Mouse (Mus musculus) lung, embryonic 16.5 days (tissue): ENCODE results near the gene Tbc1d22a. TPM values are rescaled to one million over a fixed set of nuclear protein-coding genes. Genes with fewer than 3 reads are reported as not detected.
A peak's percentile ranks its signal among the peaks of the same experiment; 100 is the strongest.

ENCODE experiments used
- ATAC-seq: fragments of 200-750 bp; cut with Nextera tagmentation; 2 replicates; pipeline ENCODE4 v1.8.0; 2017; ENCODE audit warnings: low read depth, mild to moderate bottlenecking, moderate library complexity
- H3K27ac ChIP-seq: fragments of 300-500 bp; sonication (generic); 2 replicates; pipeline ENCODE4 v1.5.1; 2014; ENCODE audit warnings: mild to moderate bottlenecking, control low read depth, low read length
- H3K27me3 ChIP-seq: fragments of 300-500 bp; sonication (generic); 2 replicates; pipeline ENCODE4 v1.6.1; 2014; ENCODE audit warnings: low read depth, low read length, mixed read lengths; ENCODE audit not compliant: control insufficient read depth, insufficient read depth
- H3K36me3 ChIP-seq: fragments of 300-500 bp; sonication (generic); 2 replicates; pipeline ENCODE4 v1.6.1; 2014; ENCODE audit warnings: low read length; ENCODE audit not compliant: control insufficient read depth, insufficient read depth
- H3K4me1 ChIP-seq: fragments of 300-500 bp; sonication (generic); replicated peaks from 2 replicates; pipeline ENCODE4 v1.6.1; 2014; ENCODE audit warnings: low read length, mixed read lengths; ENCODE audit not compliant: control insufficient read depth, insufficient read depth
- H3K4me2 ChIP-seq: fragments of 300-500 bp; sonication (generic); 2 replicates; pipeline ENCODE4 v1.6.1; 2014; ENCODE audit warnings: low read depth, low read length, control low read depth
- H3K4me3 ChIP-seq: fragments of 300-500 bp; sonication (generic); 2 replicates; pipeline ENCODE4 v1.5.1; 2014; ENCODE audit warnings: mild to moderate bottlenecking, low read length, control low read depth
- H3K9ac ChIP-seq: fragments of 300-500 bp; sonication (generic); 2 replicates; pipeline ENCODE4 v1.6.1; 2014; ENCODE audit warnings: low read length, control low read depth
- H3K9me3 ChIP-seq: fragments of 300-500 bp; sonication (generic); 2 replicates; pipeline ENCODE4 v1.6.1; 2016; ENCODE audit warnings: low read length; ENCODE audit not compliant: control insufficient read depth
- WGBS: fragments of 180-500 bp; shearing (Covaris S2); extraction: QIAGEN DNeasy Blood & Tissue Kit; methylation state at CpG from one replicate; pipeline ENCODE4 v1.1.7; 2014; 5-methylcytosine and 5-hydroxymethylcytosine counted together
- polyA plus RNA-seq: library from polyadenylated mRNA; unstranded; fragments of >200 nt; fragmentation: Nextera tagmentation; extraction: Ambion mirVana; gene quantifications from 2 replicates; pipeline ENCODE4 v1.2.1, GENCODE M21; 2015

Tbc1d22a gene
- polyA plus RNA-seq, 1 experiment from 2014 or later: 13.6 TPM

- H3K9me3 ChIP-seq: no peaks in the 10 kb centered on the region
- no peaks in the 10 kb centered on the region for H3K27me3 ChIP-seq
- 82% methylated on average over 22 of the region's 22 CpGs for WGBS
- no peaks in the 10 kb centered on the region for H3K4me1 ChIP-seq
- H3K36me3 ChIP-seq: peaks cover 6% of the 10 kb centered on the region; the same call in 1 of the 2 replicates
- no peak overlapping the region for H3K27ac ChIP-seq
- H3K4me2 ChIP-seq: no peak overlapping the region
- no peak overlapping the region for H3K4me3 ChIP-seq
- no peak; the same call in 1 of the 2 replicates for ATAC-seq
- no peak overlapping the region for H3K9ac ChIP-seq
These were observed 20.5 kb downstream of the Tbc1d22a start for GRCm38 (mm10) chr15:86234517-86235441.

DNA sequence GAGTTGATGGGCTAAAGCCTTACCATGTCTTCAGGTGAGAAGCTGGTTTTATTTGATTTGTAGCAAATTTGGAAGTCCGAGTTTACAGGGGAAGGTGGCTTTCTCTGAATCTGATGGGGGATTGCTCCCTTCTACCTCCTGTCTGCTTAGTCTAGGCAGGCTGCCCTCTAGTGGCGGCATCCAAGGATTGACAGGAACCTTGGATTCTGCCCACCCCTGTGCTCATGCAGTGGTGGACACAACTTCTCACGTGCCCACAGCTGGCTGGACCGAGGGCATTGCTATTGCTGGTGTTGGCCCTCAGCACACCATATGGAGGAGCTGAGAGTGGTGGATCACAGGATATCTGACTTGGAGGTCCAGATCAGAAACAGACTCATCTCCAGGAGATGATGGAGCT, 22.0 kb downstream of the Tbc1d22a start:
- WGBS: 31% methylated on average over 4 of the region's 4 CpGs
- Histone ChIP-seq H3K9me3 (no peaks in the 10 kb centered on the region), H3K4me1 (no peaks in the 10 kb centered on the region), H3K4me2 (no peak overlapping the region), H3K4me3 (no peak overlapping the region), H3K36me3 (peaks cover 6% of the 10 kb centered on the region), H3K27ac (no peak overlapping the region), H3K9ac (no peak overlapping the region), H3K27me3 (no peaks in the 10 kb centered on the region)
- ATAC-seq: no peak

GRCm38 (mm10) chr15:86238076-86238475, 23.8 kb downstream of the Tbc1d22a start:
- Histone ChIP-seq H3K27me3 (no peaks in the 10 kb centered on the region), H3K9me3 (no peaks in the 10 kb centered on the region), H3K4me1 (no peaks in the 10 kb centered on the region), H3K27ac (no peak overlapping the region), H3K36me3 (peaks cover 6% of the 10 kb centered on the region), H3K9ac (no peak overlapping the region), H3K4me2 (no peak overlapping the region), H3K4me3 (no peak overlapping the region)
- ATAC-seq: no peak
- 89% methylated on average over 3 of the region's 3 CpGs for WGBS

DNA sequence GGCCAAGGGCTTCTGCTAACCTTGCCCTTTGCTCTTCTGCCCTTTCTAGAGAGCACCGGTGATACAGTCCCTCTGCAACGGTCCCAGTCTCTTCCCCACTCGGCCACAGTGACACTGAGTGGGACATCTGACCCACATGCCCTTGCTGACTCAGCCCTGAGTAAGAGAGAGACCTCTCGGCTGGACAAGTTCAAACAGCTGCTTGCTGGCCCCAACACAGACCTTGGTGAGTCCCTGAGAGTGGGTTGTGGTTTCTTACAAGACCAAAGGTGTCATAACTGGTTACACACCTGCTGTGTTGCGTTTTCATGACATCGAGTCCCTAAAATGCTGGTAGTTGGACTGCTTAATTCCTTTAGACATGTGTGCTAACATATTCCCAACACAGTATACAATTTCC, 24.8 kb downstream of the Tbc1d22a start:
- no peak overlapping the region for H3K27ac ChIP-seq
- no peaks in the 10 kb centered on the region for H3K27me3 ChIP-seq
- 81% methylated on average over 6 of the region's 6 CpGs for WGBS
- no peak overlapping the region for H3K9ac ChIP-seq
- H3K36me3 ChIP-seq: peaks cover 6% of the 10 kb centered on the region
- no peaks in the 10 kb centered on the region for H3K4me1 ChIP-seq
- no peak overlapping the region for H3K4me3 ChIP-seq
- H3K4me2 ChIP-seq: no peak overlapping the region
- no peaks in the 10 kb centered on the region for H3K9me3 ChIP-seq
- no peak for ATAC-seq

DNA sequence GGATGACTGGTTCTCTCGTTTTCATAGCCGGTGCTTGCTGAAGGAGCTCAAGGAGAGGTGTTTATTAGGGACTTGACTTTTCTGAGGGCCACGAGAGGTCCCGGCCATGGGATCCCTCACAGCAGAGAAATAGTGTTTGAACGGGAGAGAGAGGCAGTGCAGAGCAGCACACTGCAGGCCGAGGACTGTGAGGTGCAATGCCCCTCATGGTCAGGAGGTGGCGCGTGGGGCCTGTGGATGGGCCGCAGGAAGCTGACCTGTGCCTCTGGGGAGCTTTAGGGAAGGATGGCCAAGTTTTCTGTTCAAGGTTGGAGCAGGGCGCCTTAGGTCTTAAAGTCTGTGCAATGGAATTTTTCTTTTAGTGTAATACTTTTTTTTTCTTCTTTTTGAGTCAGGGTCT, 25.5 kb downstream of the Tbc1d22a start:
- Histone ChIP-seq H3K9me3 (no peaks in the 10 kb centered on the region), H3K27me3 (no peaks in the 10 kb centered on the region), H3K4me1 (no peaks in the 10 kb centered on the region), H3K36me3 (peaks cover 6% of the 10 kb centered on the region), H3K4me2 (no peak overlapping the region), H3K27ac (no peak overlapping the region), H3K9ac (no peak overlapping the region), H3K4me3 (no peak overlapping the region)
- 25% methylated on average over 10 of the region's 10 CpGs for WGBS
- peak; percentile 21; the same call in 1 of the 2 replicates for ATAC-seq

GRCm38 (mm10) chr15:86243708-86244107, 29.4 kb downstream of the Tbc1d22a start:
- WGBS: 31% methylated on average over 8 of the region's 8 CpGs
- Histone ChIP-seq H3K27ac (no peak overlapping the region), H3K4me3 (no peak overlapping the region), H3K4me1 (no peaks in the 10 kb centered on the region), H3K36me3 (no peaks in the 10 kb centered on the region; the same call in 1 of the 2 replicates), H3K27me3 (no peaks in the 10 kb centered on the region), H3K4me2 (no peak overlapping the region), H3K9ac (no peak overlapping the region), H3K9me3 (no peaks in the 10 kb centered on the region)
- no peak for ATAC-seq

DNA sequence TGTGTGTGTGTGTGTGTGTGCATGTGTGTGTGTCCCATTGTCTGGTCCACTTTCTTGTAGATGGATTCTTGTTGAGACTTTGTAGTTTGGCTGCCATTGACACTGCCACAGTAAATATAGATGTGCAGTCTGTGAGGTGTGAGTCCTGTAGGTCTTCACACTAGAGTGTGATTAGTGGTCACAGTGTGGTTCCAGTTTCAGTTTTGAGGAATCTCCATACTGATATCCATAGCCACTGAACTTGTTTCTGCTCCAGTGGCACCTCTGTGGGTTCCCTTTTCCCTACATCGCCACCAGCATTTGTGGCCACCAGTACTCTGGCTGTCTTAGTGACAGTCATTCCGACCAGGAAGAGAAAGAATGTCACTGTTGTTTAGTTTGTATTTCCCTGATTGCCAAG, 30.1 kb downstream of the Tbc1d22a start:
- H3K27me3 ChIP-seq: no peaks in the 10 kb centered on the region
- H3K36me3 ChIP-seq: no peaks in the 10 kb centered on the region; the same call in 1 of the 2 replicates
- H3K9ac ChIP-seq: no peak overlapping the region
- no peak for ATAC-seq
- H3K4me1 ChIP-seq: no peaks in the 10 kb centered on the region
- no peak overlapping the region for H3K4me2 ChIP-seq
- no peaks in the 10 kb centered on the region for H3K9me3 ChIP-seq
- no peak overlapping the region for H3K4me3 ChIP-seq
- H3K27ac ChIP-seq: no peak overlapping the region
- 77% methylated on average over 2 of the region's 2 CpGs for WGBS

DNA sequence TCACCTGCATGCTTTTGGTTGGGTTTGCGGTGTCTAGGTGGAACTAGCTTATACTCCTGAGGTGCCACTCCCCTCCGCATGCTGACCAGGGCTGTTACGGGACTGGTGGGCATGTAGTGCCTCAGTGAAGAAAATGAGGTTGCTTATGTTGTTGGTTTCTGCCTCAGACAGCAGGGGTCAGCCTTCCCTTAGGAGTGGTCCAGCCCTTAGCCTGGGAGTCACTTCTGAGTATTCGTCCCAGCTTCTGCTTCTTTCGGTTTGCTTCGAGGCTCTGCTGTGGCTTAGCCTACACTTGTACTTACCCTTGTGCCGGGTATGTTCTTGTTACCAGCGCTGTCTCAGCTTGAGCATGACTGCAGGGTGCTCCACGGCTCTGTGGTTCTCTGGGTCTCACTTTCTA, 36.0 kb downstream of the Tbc1d22a start:
- Histone ChIP-seq H3K27ac (no peak overlapping the region), H3K4me3 (no peak overlapping the region), H3K27me3 (no peaks in the 10 kb centered on the region), H3K4me2 (no peak overlapping the region), H3K9ac (no peak overlapping the region), H3K36me3 (no peaks in the 10 kb centered on the region), H3K9me3 (no peaks in the 10 kb centered on the region), H3K4me1 (no peaks in the 10 kb centered on the region)
- peak; percentile 38; the same call in 1 of the 2 replicates for ATAC-seq
- 63% methylated on average over 9 of the region's 9 CpGs for WGBS

GRCm38 (mm10) chr15:86252130-86252529, 37.9 kb downstream of the Tbc1d22a start:
- no peaks in the 10 kb centered on the region for H3K27me3 ChIP-seq
- H3K4me3 ChIP-seq: no peak overlapping the region
- H3K27ac ChIP-seq: no peak overlapping the region
- H3K36me3 ChIP-seq: no peaks in the 10 kb centered on the region
- H3K9me3 ChIP-seq: no peaks in the 10 kb centered on the region
- no peak overlapping the region for H3K9ac ChIP-seq
- H3K4me2 ChIP-seq: no peak overlapping the region
- H3K4me1 ChIP-seq: no peaks in the 10 kb centered on the region
- no peak for ATAC-seq
